Mouse (Mus musculus): ENCODE measurements at regions not wholly inside any gene's neighbourhood (a gene's known extent, or its start where the extent isn't known, plus 50 kb on each side); places are given as distances from the start of the nearest gene placed in this dataset.

GRCm38 (mm10) chr13:39309758-39310157, 349.1 kb upstream of the Slc35b3 start:
- H3K9me3 ChIP-seq (replicated peaks; ENCODE audit: control insufficient read depth, insufficient read depth, low read length, poor library complexity, severe bottlenecking) = no peaks in the 10 kb centered on the region
- no peak overlapping the region for H3K4me3 ChIP-seq (ENCODE audit: low read depth, low read length)
- H3K27me3 ChIP-seq (ENCODE audit: control insufficient read depth, insufficient read depth, low read length, poor library complexity, severe bottlenecking) = no peaks in the 10 kb centered on the region
- H3K9ac ChIP-seq (ENCODE audit: low read depth, poor library complexity, severe bottlenecking) = no peak overlapping the region
- no peak overlapping the region for H3K27ac ChIP-seq (ENCODE audit: insufficient read depth, low read length)
- H3K36me3 ChIP-seq (ENCODE audit: control insufficient read depth, insufficient read depth, low read length, poor library complexity, severe bottlenecking) = no peaks in the 10 kb centered on the region
- H3K4me1 ChIP-seq (ENCODE audit: control insufficient read depth, insufficient read depth, low read length) = no peaks in the 10 kb centered on the region
- TF ChIP-seq CTCF (IDR thresholded peaks at IDR 0.05; ENCODE audit: low read depth, low read length) = no peak
- TF ChIP-seq EP300 (IDR thresholded peaks at IDR 0.05; ENCODE audit: insufficient read depth, low read depth, low read length) = no peak

- no peak overlapping the region for H3K27ac ChIP-seq (ENCODE audit: insufficient read depth, low read length)
Observed at GRCm38 (mm10) chr13:39307845-39308244, 347.2 kb upstream of the Slc35b3 start.

GRCm38 (mm10) chr13:39306851-39307250, 346.2 kb upstream of the Slc35b3 start:
- H3K36me3 ChIP-seq (ENCODE audit: control insufficient read depth, insufficient read depth, low read length, poor library complexity, severe bottlenecking) = no peaks in the 10 kb centered on the region
- no peak for TF ChIP-seq POLR2A (IDR thresholded peaks at IDR 0.05; ENCODE audit: insufficient read depth, low read length)
- H3K4me3 ChIP-seq (ENCODE audit: low read depth, low read length) = no peak overlapping the region
- no peak overlapping the region for H3K27ac ChIP-seq (ENCODE audit: insufficient read depth, low read length)
- no peaks in the 10 kb centered on the region for H3K9me3 ChIP-seq (replicated peaks; ENCODE audit: control insufficient read depth, insufficient read depth, low read length, poor library complexity, severe bottlenecking)
- no peak overlapping the region for H3K9ac ChIP-seq (ENCODE audit: low read depth, poor library complexity, severe bottlenecking)
- no peaks in the 10 kb centered on the region for H3K4me1 ChIP-seq (ENCODE audit: control insufficient read depth, insufficient read depth, low read length)
- no peaks in the 10 kb centered on the region for H3K27me3 ChIP-seq (ENCODE audit: control insufficient read depth, insufficient read depth, low read length, poor library complexity, severe bottlenecking)

More at GRCm38 (mm10) chr13:39307845-39308244, 347.2 kb upstream of the Slc35b3 start:
- no peak overlapping the region for H3K4me3 ChIP-seq (ENCODE audit: low read depth, low read length)
- H3K9ac ChIP-seq (ENCODE audit: low read depth, poor library complexity, severe bottlenecking) = no peak overlapping the region
- H3K4me1 ChIP-seq (ENCODE audit: control insufficient read depth, insufficient read depth, low read length) = no peaks in the 10 kb centered on the region
- no peaks in the 10 kb centered on the region for H3K9me3 ChIP-seq (replicated peaks; ENCODE audit: control insufficient read depth, insufficient read depth, low read length, poor library complexity, severe bottlenecking)
- TF ChIP-seq EP300 (IDR thresholded peaks at IDR 0.05; ENCODE audit: insufficient read depth, low read depth, low read length) = no peak
- no peaks in the 10 kb centered on the region for H3K36me3 ChIP-seq (ENCODE audit: control insufficient read depth, insufficient read depth, low read length, poor library complexity, severe bottlenecking)
- H3K27me3 ChIP-seq (ENCODE audit: control insufficient read depth, insufficient read depth, low read length, poor library complexity, severe bottlenecking) = no peaks in the 10 kb centered on the region

GRCm38 (mm10) chr13:39297129-39297528, 336.5 kb upstream of the Slc35b3 start:
- Histone ChIP-seq H3K36me3 (ENCODE audit: control insufficient read depth, insufficient read depth, low read length, poor library complexity, severe bottlenecking) (no peaks in the 10 kb centered on the region), H3K4me1 (ENCODE audit: control insufficient read depth, insufficient read depth, low read length) (no peaks in the 10 kb centered on the region), H3K9ac (ENCODE audit: low read depth, poor library complexity, severe bottlenecking) (no peak overlapping the region), H3K4me3 (ENCODE audit: low read depth, low read length) (no peak overlapping the region), H3K27ac (ENCODE audit: insufficient read depth, low read length) (no peak overlapping the region), H3K9me3 (replicated peaks; ENCODE audit: control insufficient read depth, insufficient read depth, low read length, poor library complexity, severe bottlenecking) (no peaks in the 10 kb centered on the region), H3K27me3 (ENCODE audit: control insufficient read depth, insufficient read depth, low read length, poor library complexity, severe bottlenecking) (no peaks in the 10 kb centered on the region)
- no peak for TF ChIP-seq EP300 (IDR thresholded peaks at IDR 0.05; ENCODE audit: insufficient read depth, low read depth, low read length)

DNA sequence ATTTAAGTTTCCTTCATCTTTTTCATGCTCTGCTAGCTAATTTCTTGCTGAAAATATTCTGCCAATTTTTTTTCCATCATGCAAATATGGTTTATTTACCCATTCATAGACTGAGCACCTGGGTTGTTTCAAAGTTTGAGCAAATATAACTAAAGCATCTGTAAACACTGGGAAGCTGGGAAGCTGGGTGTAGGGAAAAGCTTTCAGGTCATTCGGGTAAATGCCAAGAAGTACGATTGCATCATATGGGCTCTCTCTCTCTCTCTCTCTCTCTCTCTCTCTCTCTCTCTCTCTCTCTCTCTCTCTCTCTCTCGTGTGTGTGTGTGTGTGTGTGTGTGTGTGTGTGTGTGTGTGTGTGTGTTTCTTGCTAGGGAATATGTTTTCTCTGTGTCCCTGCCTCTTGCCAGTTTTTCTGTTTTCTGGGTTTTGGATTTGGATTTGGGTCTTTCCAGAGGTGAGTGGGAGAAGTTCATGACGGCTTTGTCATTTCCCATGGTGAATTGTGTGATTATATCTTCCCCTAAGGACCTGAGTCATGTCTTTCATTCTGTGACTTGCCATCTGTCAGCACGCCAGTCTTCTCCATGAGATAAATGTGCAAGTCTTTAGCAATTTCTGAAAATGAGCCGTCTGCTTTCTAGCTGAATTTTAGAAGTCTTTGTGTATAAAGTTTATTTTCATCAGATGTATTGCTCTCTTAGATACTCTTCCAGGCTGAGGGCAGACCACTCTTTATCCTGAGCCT, 329.7 kb upstream of the Slc35b3 start:
- Histone ChIP-seq H3K27ac (ENCODE audit: insufficient read depth, low read length) (no peak overlapping the region), H3K27me3 (ENCODE audit: control insufficient read depth, insufficient read depth, low read length, poor library complexity, severe bottlenecking) (no peaks in the 10 kb centered on the region), H3K4me3 (ENCODE audit: low read depth, low read length) (no peak overlapping the region), H3K4me1 (ENCODE audit: control insufficient read depth, insufficient read depth, low read length) (no peaks in the 10 kb centered on the region), H3K9ac (ENCODE audit: low read depth, poor library complexity, severe bottlenecking) (no peak overlapping the region), H3K36me3 (ENCODE audit: control insufficient read depth, insufficient read depth, low read length, poor library complexity, severe bottlenecking) (no peaks in the 10 kb centered on the region), H3K9me3 (replicated peaks; ENCODE audit: control insufficient read depth, insufficient read depth, low read length, poor library complexity, severe bottlenecking) (no peaks in the 10 kb centered on the region)
- TF ChIP-seq EP300 (IDR thresholded peaks at IDR 0.05; ENCODE audit: insufficient read depth, low read depth, low read length) (no peak), POLR2A (IDR thresholded peaks at IDR 0.05; ENCODE audit: insufficient read depth, low read length) (no peak), CTCF (IDR thresholded peaks at IDR 0.05; ENCODE audit: low read depth, low read length) (no peak)

- no peak overlapping the region for H3K9ac ChIP-seq (ENCODE audit: low read depth, poor library complexity, severe bottlenecking)
- TF ChIP-seq CTCF (IDR thresholded peaks at IDR 0.05; ENCODE audit: low read depth, low read length) (no peak), POLR2A (IDR thresholded peaks at IDR 0.05; ENCODE audit: insufficient read depth, low read length) (no peak), EP300 (IDR thresholded peaks at IDR 0.05; ENCODE audit: insufficient read depth, low read depth, low read length) (no peak)
- H3K27ac ChIP-seq (ENCODE audit: insufficient read depth, low read length) = no peak overlapping the region
- H3K4me3 ChIP-seq (ENCODE audit: low read depth, low read length) = no peak overlapping the region
- H3K27me3 ChIP-seq (ENCODE audit: control insufficient read depth, insufficient read depth, low read length, poor library complexity, severe bottlenecking) = no peaks in the 10 kb centered on the region
- no peaks in the 10 kb centered on the region for H3K36me3 ChIP-seq (ENCODE audit: control insufficient read depth, insufficient read depth, low read length, poor library complexity, severe bottlenecking)
- no peaks in the 10 kb centered on the region for H3K4me1 ChIP-seq (ENCODE audit: control insufficient read depth, insufficient read depth, low read length)
- no peaks in the 10 kb centered on the region for H3K9me3 ChIP-seq (replicated peaks; ENCODE audit: control insufficient read depth, insufficient read depth, low read length, poor library complexity, severe bottlenecking)
Observed at GRCm38 (mm10) chr13:39282272-39282671, 321.6 kb upstream of the Slc35b3 start.
